Mouse (Mus musculus): ENCODE data around the gene Dtx2.

DNA sequence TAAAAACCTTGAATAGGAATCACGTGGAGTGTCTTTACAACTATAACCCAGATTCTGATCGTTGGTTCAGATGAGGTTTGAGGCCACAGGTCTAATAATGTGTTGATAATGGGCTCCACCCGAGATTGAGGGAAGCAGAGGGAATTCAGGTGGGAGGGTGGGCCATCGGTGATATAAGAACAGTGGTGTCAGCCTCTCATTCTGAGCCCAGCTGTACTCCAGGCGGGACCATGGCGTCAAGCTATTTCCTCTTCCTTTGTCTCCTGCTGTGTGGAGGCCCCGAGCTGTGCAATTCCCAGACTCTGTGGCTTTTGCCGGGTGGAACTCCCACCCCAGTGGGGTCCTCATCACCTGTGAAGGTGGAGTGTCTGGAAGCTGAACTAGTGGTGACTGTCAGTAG lies 14.7 kb upstream of the Dtx2 start, which contains the start of gene Zp3:
- no peak for TF ChIP-seq MAX (IDR thresholded peaks at IDR 0.05)
- no peak for TF ChIP-seq CTCF (IDR thresholded peaks at IDR 0.05; ENCODE audit: control insufficient read depth, insufficient read depth, insufficient read length)
- TF ChIP-seq MYOD1 (IDR thresholded peaks at IDR 0.05; ENCODE audit: control insufficient read depth, insufficient read length, low read depth), result no peak
- TF ChIP-seq CEBPB (IDR thresholded peaks at IDR 0.05; ENCODE audit: low read depth), result no peak
- TF ChIP-seq USF1 (IDR thresholded peaks at IDR 0.05; ENCODE audit: low read depth), result no peak
